Mouse (Mus musculus) megakaryocyte progenitor cell, adult 5-6 weeks (primary cell): ENCODE data around the gene Lrrc8b. TPM values are rescaled to one million over a fixed set of nuclear protein-coding genes. Genes with fewer than 3 reads are reported as not detected.

Experiments used
- ATAC-seq: replicated peaks from 2 replicates; pipeline ENCODE4 v1.8.0; 2016; ENCODE audit warnings: mild to moderate bottlenecking, moderate TSS enrichment, inconsistent platforms; ENCODE audit not compliant: poor library complexity
- total RNA-seq, 2 experiments: library from RNA; stranded (forward) in 1 of 2; stranded (reverse) in 1 of 2; fragments of 157-497, 149-512 nt in 1 of 2; fragments of 200-1000 nt in 1 of 2; gene quantifications; 2 replicates each; pipeline versions ENCODE4 v1.2.3 to v1.2.4; 2015 to 2017

The Lrrc8b gene
- total RNA-seq, 2 experiments from 2014 or later, result 8.0 to 20.5 TPM

DNA sequence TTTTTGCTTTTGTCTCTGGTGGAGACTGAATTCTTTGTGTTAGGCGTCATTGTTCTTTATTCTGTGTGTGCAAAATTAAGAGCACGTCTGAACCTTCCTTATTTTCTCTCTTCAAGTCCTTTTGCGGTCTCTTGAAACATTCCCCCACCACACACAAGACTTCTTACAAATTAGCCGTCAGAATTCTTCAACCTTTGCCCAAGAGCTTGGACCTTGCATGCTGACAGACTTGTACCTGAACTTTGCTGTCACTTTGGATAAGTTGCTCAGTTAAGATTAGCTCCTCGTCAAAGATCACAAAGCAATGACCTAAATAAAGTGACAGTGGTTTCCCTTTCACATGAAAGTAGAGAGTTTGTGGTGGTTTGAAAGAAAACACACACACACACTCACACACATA lies 3.3 kb downstream of the Lrrc8b start:
- no peak for ATAC-seq

DNA sequence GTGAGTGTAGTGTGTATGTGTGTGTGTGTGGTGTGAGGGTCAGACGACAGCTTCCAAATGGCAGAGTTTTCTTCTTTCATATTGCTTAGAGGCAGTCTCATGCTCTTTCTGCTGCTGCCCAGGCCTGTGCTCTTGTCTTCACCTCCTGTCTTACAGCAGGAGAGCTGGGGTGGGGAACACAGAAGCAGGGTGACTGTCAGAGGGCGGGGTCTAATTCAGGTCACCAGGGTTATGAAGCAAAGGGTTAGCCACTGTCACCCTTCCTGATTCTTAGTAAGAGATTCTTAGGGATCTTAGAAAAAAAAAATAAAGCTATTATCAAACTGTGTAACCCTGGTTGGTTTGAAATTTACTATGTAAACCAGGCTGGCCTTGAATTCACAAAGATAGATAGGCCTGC lies 10.0 kb downstream of the Lrrc8b start:
- ATAC-seq, result no peak

DNA sequence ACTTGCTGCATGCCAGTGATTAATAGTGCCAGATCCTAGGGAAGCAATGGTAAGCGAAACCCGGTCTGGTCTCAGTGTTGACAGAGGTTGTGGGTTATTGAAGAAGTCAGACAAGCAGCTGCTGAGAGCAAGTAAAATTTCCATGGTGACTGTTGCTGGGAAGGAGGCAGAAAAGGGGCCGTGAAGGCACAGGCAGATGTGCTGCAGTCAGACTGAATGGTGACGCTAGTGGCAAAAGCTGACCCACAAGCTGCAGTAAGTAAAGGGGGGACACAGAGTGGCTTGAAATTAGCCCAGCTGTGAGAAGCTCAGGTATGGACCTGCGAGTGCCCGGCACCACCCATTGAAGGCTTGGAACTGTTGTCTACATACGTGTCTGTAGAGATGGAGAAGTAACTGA lies 11.8 kb downstream of the Lrrc8b start:
- no peak for ATAC-seq

DNA sequence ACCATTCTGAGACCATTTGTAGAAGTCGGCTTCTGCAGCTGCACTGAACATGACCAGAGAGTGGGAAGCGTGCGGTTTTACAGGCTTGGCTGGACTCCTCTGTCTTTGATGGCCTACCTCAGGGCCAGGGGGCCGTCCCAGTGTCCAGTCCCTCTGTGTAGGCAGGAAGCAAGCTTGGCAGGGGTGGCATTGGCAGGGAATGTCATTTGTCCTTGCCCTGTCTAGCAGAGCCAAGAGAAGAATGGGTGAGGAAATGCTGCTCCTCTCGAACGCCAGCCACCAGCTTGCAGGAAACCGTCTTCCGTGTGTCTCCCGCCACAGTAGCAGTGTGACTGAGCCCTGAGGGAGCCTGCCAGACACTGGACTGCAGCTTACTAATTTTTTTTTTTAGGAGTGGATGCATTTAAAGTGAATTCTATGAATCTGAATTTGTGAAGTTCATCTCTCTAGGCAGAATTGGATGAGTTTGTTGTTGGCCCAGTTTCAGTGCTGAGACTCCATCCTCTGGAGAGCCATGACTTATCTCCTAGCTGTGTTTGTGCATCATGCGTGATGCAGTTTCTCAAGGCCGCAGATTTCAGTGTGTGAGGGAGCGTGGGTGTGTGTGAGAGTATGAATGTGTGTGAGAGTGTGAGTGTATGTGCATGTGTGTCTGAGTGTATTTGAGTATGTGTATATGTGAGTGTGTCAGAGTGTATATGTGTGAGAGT lies 12.8 kb downstream of the Lrrc8b start:
- ATAC-seq, result peak; percentile 60

DNA sequence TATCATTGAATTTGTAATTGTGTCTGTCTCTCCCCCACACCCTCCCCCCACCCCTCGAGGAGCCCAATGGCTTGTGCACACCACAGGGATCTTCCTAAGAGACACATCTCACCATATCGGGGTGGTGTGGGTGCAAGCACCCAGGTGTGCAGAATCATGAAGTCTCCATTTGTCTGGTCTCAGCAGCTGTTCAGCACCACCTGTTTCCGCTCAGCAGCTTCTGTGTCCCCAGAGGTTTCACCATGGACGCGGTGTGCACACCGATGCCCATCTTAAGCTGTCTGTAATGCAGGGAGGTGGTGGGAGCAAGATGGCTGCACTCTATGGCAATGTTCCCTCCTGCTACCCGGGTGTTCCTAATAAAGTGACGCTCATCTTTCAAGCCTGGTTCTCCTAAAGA lies 14.6 kb downstream of the Lrrc8b start:
- no peak for ATAC-seq

DNA sequence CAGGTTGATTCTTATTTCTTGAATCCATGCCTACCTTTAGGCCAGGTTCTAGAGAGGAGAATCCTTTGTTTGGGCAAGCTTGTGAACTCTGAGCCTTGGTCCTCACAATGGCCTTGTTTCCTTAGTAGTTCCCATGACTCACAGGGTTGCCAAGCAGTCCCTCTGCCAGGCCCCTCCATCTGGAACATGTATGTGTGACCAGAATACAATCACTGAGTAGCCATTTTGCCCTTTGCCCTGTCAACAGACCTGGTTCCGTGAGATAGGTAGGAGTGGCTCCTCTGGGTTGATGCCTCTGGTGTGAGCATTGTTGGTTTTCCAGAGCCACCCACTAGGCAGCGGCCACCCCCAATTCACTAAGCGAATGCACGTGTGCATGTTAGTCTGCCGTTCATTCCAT lies 24.0 kb downstream of the Lrrc8b start:
- ATAC-seq, result no peak

DNA sequence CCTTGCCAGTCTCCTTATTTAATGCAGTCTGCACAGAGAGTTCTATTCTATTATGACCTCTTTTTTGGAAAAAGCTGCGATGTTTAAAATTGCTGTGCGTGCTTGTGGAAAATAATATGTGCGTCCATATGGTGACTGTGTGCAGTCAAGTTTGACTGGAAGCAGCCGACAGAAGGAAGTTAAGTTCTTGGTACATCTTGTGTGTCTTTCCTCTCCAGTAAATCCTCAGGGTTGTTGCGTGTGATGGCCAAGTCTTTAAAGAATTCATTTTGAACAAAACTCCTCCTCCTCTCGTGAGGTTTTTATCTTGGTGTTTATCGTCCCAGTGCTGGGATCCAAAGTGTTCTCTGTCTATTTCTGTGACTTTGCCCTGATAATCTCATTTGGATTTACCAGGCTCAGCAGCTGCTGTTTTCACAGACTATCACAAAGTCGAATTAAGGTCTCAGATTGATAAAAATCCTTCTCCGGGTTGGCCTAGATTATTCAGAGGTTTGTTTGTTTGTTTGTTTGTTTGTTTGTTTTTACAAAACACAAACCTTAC lies 25.5 kb downstream of the Lrrc8b start:
- no peak for ATAC-seq

DNA sequence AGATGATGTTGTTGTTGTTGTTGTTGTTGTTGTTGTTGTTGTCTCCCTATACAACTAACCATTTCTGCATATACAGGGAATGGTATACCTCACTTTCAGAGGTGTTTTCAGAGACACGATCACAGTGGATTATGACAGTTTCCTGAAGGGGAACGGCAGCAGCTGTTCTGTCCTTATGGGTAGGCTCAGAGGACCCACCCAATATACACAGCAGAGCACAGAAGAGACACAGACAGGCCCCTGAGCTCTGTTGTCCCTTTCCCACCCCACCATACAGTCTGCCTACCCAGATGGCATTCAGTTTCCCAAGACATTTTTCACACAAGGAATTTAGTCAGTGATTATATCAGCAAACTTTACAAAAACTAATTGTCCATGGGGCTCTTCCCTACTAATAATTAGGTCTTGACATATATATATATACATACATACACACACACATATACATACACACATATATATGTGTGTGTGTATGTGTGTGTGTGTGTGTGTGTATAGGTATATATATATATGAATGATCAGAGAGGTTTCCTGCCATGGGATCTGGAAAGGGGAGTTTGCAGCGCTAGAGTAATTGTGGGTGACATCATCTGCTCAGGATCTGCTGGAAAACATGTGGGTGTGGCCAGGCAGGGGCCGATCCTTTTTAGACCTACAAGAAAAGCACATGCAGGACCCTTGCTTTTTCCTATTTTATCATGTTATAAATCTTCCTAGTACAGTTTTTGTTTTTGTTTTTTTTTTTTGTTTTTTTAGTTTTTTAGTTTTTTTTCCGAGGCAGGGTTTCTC lies 26.8 kb downstream of the Lrrc8b start:
- no peak for ATAC-seq

DNA sequence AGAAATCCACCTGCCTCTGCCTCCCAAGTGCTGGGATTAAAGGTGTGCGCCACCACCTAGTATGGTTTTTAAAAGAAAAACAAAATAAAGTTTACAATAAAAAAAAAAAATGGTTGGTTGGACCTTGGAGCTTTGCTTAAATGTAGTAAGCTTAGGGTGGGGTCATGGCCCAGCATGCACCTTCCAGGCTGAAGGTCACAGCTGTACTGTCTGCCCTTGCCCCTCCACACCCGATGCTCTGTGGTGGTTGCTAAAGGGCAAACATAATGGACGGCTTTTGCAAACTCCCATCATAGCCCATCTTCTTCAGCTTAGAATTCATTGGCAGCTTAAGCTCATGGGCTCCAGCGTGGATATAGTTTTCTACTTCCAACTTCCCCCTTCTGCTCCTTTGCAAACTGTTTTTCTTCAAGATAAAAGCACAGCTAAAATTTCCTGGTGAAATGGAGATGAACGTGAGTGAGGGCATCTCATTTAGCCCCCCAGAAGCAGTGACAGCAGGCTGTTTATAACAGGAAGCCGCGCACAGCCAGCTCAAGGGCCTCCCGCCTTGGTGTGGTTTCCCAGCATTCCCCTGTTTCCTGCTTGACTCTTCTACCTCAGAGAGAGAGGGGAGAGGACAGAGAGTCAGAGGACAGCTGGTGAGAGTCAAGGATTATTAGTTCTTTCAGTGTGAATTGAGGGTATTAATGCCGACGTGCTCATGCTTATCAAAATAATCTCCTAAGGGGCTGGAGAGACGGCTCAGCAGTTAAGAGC lies 27.7 kb downstream of the Lrrc8b start:
- ATAC-seq, result peak; percentile 86

DNA sequence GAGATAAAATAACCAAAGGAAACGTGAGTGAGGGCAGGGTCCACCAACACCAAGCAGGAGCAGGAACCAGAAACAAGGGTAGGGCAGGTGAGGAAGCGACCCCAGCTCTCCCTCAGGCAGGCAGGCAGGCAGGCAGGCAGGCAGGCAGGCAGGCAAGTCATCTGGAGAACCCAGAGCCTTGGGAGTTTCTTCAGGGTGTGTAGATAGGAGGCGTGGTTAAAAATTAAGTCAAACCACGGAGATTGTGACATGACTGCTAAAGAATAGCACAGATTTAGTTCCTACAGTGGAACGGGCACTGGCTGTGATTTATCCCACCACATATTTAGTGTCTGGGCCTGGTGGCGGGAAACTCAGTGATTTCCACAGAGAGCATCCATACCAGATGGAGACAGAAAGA lies 30.1 kb downstream of the Lrrc8b start:
- peak; percentile 58 for ATAC-seq

DNA sequence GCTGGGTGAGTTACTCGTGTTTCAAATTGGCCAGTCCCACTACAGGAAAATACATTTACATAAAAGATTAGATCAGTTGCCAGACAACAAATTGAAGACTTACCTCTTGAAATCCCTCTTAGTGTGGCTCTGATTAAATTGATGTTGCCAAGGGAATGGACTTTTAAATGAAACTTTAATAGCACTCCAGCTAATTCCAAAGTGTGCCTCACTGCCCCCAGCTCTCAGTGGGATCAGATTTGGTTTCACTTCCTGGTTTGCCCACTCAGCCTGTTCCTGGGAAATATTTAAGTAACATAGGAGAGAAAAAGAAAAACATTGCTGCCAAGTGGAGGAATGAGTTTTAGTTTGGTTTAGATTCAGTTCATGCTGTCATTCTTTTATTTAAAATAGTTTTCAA lies 38.5 kb downstream of the Lrrc8b start:
- no peak for ATAC-seq

DNA sequence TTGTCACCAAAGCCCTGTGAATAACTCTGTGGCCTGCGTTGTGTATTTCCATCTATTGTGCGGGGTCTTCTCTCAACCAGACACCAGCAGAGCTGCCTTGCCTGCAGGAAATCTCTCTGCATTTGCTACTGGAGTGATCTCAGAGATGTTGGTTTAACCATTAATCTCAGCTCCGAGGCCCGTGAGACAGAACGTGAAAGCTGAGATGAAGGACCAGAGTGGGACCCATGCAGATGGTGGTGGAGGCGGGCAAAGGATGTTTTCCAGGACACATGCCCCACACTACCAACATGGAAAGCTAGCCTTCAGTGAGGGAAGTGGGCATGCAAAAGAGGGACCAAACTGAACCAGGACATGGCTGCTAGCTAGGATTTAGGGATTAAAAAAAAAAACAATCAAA lies 43.5 kb downstream of the Lrrc8b start:
- no peak for ATAC-seq

DNA sequence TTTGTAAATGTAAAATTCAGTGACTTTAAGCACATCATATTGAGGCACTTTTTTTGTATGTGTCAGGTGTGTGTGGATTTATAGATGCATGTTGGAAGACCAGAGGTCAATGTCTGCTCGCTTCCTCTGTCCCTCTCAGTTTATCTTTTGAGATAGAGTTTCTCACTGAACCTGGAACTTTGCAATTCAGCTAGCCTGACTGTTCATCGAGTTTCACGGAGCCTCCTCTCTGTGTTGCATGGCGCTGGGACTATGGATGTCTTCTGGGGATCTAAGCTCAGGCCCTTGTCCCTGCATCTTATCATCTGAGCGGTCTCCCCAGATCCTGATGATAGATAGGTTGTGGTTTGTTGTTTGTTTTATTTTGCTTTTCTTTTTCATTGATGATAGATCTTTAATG lies 45.0 kb downstream of the Lrrc8b start:
- ATAC-seq, result no peak

DNA sequence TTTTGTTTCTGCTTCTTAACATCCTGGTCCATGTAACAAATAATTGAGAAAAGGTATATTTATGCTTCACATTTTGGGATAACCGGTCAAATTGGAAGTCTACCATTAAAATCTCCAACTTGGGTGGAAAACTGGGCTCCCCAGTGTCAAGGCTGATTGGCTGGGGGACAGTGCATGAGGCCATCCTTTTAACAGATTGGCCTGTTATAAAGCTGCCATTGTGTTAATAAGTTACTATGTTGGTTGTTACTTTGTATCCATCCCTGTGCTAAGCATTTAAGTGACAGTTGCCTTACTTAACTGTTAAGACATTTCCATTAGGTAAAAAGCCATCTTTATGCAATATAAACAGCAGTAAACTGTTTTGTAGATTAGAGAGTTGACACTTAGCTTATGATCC lies 45.5 kb downstream of the Lrrc8b start:
- ATAC-seq, result no peak

DNA sequence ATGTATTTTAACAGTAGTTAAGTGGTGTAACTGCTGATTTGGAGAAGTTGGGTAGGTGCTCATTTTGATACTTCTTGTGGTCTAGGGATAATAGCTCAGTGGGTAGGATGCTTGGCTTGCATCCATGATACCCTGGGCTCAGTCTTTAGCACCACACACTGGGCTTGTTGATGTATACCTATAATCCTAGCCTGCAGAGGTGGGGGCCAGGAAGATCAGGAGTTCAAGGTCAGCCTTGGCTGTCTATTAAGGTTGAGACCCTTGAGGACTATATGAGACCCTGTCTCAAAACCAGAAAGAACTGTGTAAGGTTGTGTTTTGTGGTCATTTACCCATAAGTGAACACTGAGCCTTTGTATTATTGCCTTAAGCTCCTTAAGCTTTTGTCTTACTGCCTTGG lies 49.1 kb downstream of the Lrrc8b start:
- no peak for ATAC-seq

DNA sequence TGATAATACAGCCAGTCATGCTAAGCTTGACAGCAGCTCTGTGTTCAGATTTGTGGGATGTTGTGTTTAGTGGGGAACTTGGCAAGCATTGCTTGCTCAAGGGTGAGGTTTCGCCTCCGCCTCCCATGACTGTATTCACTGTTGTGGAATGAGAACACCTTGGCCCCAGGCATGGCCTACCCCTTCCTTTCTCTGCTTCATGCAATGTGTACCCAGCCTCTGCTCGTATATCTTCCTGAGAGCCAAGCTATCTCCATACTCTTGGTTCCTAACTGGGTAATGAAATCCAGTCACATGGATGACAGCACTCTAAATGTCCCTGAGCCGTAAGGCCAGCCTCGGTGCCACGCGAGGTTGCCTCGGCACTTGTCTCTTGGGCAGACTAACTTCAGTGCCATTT lies 50.0 kb downstream of the Lrrc8b start:
- no peak for ATAC-seq

DNA sequence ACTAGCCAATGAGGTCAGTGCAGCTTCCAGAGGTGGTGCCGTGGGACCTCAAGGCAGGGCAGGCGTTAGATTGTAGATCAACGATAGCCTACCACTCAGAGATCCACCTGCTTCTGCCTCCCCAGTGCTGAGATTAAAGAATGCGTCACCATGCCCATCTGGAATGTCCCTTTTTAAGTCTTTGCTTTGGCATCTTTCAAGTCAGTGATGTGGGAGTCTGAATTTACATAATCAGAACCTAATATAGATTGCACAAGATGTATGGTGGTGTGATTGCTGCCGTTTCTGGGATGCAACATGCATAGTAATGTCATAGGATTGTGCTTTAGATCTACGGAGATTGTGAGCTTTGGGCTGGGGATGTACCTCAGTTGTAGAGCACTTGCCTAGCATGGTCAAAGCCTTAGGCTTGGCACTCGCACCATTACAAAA lies 50.9 kb downstream of the Lrrc8b start:
- ATAC-seq, result no peak

DNA sequence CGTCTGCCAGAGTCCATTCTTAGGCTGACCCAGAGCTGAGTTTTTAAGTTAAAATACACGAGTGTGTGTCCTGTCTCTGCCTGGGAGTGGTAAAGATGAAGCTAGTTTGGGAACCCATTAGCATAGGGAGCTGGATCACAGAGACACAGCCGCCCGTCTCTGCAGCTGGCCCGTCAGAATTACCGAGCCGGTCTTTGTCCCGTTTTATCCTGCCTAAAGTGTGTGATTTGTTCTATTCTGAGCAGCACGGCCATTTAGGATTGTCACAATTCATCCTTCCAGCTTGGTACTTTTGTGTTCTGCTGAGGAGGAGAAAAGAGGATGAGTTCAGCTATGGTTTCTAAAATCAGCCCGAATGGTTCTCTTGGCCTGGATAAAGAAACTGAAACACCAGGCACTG lies 51.7 kb downstream of the Lrrc8b start:
- no peak for ATAC-seq

DNA sequence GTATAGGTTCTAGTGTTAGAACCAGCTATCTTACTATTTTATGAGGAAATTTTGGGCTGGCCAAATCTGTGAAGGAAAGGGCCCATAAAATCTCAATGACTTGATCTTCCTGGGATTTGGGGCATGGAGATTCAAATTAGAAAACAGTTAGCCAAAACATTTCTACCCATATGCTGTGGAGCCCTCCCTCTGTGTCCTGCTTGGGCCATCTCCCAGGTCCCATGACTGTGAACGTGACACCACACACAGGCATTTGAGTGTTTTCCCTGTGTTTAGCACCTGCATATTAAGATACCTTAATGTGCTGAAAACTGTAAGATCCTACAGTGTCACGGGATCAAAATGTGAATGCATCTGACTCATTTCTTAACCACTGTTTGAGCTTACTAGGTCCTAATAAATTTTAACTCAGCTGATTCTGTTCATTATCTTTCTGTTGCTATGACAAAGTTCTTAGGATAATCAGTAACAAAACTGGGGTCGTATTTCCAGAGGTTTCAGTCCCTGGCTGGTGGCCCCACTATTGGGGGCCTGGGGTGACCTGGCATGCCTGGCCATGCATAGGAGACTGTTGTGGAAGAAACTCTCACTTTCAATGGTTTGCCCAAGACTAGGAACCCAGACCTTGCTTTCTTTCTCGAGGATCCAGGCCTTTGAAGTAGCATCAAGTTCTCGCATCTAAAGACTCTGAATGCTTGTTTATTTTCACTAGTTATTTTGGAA lies 57.6 kb downstream of the Lrrc8b start:
- no peak for ATAC-seq

DNA sequence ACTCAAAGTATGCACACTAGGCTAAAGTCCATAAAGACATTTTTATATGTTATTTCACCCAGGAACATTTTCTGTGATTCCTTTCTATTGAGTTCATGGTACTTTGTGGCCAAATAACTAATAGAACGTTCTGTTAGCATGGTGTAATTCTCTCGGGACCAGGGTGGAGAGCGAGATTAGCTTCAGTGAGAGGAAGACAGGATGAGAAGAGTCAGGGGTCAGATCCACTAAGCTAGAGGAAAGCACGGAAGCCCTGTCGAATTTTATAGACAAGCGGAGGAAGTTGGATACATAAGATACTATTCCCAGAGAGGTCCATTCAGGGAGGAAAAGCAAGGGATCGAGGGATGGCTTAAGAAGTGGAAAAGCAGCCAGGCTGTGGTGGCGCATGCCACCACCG lies 62.0 kb downstream of the Lrrc8b start:
- no peak for ATAC-seq

DNA sequence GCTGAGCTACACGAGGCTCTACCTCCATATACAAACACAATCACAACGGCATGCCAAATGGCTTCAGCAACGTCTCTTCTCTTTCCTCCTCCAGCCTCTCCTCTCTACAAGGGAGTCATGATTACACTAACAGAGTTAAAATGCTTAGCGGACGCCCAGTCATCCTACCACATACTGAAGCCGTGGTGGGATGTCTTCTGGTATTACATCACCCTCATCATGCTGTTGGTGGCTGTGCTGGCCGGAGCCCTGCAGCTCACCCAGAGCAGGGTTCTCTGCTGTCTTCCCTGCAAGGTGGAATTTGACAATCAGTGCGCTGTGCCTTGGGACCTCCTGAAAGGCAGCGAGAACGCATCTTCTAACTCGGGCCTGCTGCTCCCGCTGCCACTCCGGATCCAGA lies 64.1 kb downstream of the Lrrc8b start:
- ATAC-seq, result peak; percentile 67
